Mouse (Mus musculus): ENCODE data around the gene Zfp507. TPM values are rescaled to one million over a fixed set of nuclear protein-coding genes. Genes with fewer than 3 reads are reported as not detected.

Zfp507 gene
- polyA plus RNA-seq, 1 experiment from 2014 or later = 8.7 TPM

DNA sequence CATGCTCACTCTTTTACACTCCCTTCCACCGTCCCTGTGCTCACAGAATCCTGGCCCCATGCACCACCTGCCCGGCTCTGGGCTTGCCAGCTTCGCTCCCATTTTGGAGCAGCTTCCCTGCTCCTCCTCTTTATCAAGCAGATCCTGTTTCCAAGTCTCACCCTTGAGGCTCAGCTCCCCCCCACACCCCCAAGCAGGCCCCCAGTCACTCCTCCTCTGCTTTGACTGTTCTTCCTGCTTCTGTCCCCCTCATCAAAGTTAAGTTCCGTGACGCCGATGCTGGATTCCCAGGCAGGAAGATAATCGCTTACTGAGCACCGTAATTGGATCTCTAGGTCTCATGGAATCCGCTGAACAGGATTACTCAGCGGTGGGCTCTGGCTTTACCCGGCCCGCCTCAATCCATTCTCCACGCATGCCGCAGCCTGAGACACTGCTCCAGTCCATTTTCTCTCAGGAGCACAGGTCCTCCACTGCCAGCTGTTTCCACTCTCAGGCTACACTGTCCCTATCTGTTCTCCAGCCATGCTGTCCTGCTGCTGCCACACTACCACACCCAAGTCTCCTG lies 55.3 kb downstream of the Zfp507 start:
- no peaks in the 10 kb centered on the region for H3K4me1 ChIP-seq (ENCODE audit: control insufficient read depth, insufficient read depth, low read length)
- no peaks in the 10 kb centered on the region for H3K27me3 ChIP-seq (ENCODE audit: control insufficient read depth, insufficient read depth, low read length)
- H3K36me3 ChIP-seq (ENCODE audit: control insufficient read depth, insufficient read depth) = peaks cover 18% of the 10 kb centered on the region
- WGBS = 84% methylated on average over 14 of the region's 14 CpGs
- H3K27ac ChIP-seq (ENCODE audit: low read length) = no peak overlapping the region
- H3K4me3 ChIP-seq (ENCODE audit: low read length) = no peak overlapping the region
- H3K9me3 ChIP-seq (replicated peaks; ENCODE audit: control insufficient read depth, low read length) = peaks cover 2% of the 10 kb centered on the region; the same call in 1 of the 2 replicates
- no peak for ATAC-seq (replicated peaks; ENCODE audit: extremely low read depth, insufficient read depth, low FRiP score)
- no peak overlapping the region for H3K4me2 ChIP-seq (ENCODE audit: low read depth, low read length)
- no peak overlapping the region for H3K9ac ChIP-seq (ENCODE audit: low read length)

DNA sequence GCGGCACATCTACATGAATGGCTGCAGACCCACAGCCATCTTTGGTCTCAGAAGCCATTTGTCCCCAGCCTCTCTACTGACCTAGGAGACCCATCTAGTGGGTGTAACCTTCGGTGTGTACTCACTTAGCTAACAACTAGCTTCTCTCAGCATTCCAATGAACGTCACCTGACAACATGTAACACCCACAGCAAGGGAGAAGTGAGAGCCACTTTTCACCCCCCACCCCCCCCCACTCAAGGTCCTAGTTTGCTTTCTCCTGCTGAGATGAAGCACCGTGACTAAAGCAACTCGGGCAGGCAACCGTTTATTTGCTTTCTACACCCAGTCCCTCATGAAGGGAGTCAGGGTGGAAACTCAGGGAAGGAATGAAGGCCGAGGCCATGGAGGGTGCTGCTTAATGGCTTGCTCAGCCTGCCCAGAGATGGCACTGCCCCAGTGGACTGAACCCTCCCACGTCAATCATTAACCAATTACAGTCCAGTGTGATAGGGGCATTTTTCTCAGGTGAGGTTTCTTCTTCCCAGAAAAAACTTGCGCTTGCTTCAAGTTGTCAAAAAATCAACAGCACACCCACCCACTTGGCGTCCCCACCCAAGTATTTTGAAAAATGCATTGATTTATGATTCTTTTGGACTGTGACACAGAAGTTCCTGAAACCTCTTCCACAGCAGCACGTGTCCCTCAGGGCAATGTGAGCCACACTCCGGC lies 56.0 kb downstream of the Zfp507 start:
- ATAC-seq (replicated peaks; ENCODE audit: extremely low read depth, insufficient read depth, low FRiP score) = no peak
- H3K36me3 ChIP-seq (ENCODE audit: control insufficient read depth, insufficient read depth) = peaks cover 18% of the 10 kb centered on the region
- H3K9ac ChIP-seq (ENCODE audit: low read length) = no peak overlapping the region
- 90% methylated on average over 12 of the region's 12 CpGs for WGBS
- H3K27ac ChIP-seq (ENCODE audit: low read length) = no peak overlapping the region
- peaks cover 2% of the 10 kb centered on the region; the same call in 1 of the 2 replicates for H3K9me3 ChIP-seq (replicated peaks; ENCODE audit: control insufficient read depth, low read length)
- H3K27me3 ChIP-seq (ENCODE audit: control insufficient read depth, insufficient read depth, low read length) = no peaks in the 10 kb centered on the region
- no peak overlapping the region for H3K4me3 ChIP-seq (ENCODE audit: low read length)
- H3K4me1 ChIP-seq (ENCODE audit: control insufficient read depth, insufficient read depth, low read length) = no peaks in the 10 kb centered on the region
- no peak overlapping the region for H3K4me2 ChIP-seq (ENCODE audit: low read depth, low read length)

DNA sequence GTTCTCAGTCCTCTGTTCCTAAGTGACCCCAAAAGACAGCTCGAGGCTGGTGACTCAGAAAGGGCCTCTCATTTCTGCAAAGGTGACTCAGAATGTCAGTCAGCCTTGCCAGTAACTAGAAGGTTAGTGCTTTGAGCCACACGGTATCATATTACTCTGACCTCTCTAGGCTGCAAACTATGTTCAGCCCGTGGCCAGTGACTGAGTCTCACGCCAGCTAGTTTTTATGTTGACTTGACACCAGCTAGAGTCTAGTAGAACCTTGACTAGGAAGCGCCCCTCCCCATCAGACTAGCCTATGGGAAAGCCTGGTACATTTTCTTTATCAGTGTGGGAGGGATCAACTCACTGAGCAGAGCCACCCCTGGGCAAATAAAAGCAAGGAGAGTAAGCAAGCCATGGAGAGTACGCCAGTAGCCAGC lies 57.5 kb downstream of the Zfp507 start:
- no peaks in the 10 kb centered on the region for H3K27me3 ChIP-seq (ENCODE audit: control insufficient read depth, insufficient read depth, low read length)
- H3K4me2 ChIP-seq (ENCODE audit: low read depth, low read length) = no peak overlapping the region
- 65% methylated on average over 6 of the region's 6 CpGs for WGBS
- peaks cover 2% of the 10 kb centered on the region; the same call in 1 of the 2 replicates for H3K9me3 ChIP-seq (replicated peaks; ENCODE audit: control insufficient read depth, low read length)
- no peak overlapping the region for H3K4me3 ChIP-seq (ENCODE audit: low read length)
- H3K9ac ChIP-seq (ENCODE audit: low read length) = no peak overlapping the region
- no peak for ATAC-seq (replicated peaks; ENCODE audit: extremely low read depth, insufficient read depth, low FRiP score)
- H3K27ac ChIP-seq (ENCODE audit: low read length) = no peak overlapping the region
- peaks cover 18% of the 10 kb centered on the region for H3K36me3 ChIP-seq (ENCODE audit: control insufficient read depth, insufficient read depth)
- H3K4me1 ChIP-seq (ENCODE audit: control insufficient read depth, insufficient read depth, low read length) = no peaks in the 10 kb centered on the region

DNA sequence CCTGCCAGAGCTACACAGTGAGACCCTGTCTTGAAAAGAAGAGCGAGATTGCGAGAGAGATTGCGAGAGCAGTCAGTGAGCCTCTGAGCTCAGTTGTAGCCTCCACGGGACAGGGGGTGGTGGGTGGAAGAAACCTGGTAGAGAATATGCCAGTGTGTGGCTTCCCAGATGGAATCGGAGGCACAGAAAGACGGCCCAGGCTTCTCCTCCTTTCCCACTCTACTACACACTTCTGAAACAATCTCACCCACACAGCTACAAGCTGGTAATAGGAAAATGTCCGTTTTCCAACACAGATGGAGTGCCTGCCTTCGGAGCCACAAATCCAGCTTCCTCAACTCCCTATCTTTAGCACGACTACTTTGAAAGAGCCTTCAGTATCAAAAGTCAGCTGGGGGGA lies 58.0 kb downstream of the Zfp507 start:
- ATAC-seq (replicated peaks; ENCODE audit: extremely low read depth, insufficient read depth, low FRiP score) = no peak
- no peak overlapping the region for H3K4me3 ChIP-seq (ENCODE audit: low read length)
- H3K9ac ChIP-seq (ENCODE audit: low read length) = no peak overlapping the region
- 83% methylated on average over 9 of the region's 9 CpGs for WGBS
- H3K36me3 ChIP-seq (ENCODE audit: control insufficient read depth, insufficient read depth) = peaks cover 17% of the 10 kb centered on the region
- no peaks in the 10 kb centered on the region for H3K27me3 ChIP-seq (ENCODE audit: control insufficient read depth, insufficient read depth, low read length)
- H3K4me1 ChIP-seq (ENCODE audit: control insufficient read depth, insufficient read depth, low read length) = no peaks in the 10 kb centered on the region
- no peak overlapping the region for H3K4me2 ChIP-seq (ENCODE audit: low read depth, low read length)
- H3K27ac ChIP-seq (ENCODE audit: low read length) = no peak overlapping the region
- peaks cover 2% of the 10 kb centered on the region; the same call in 1 of the 2 replicates for H3K9me3 ChIP-seq (replicated peaks; ENCODE audit: control insufficient read depth, low read length)

DNA sequence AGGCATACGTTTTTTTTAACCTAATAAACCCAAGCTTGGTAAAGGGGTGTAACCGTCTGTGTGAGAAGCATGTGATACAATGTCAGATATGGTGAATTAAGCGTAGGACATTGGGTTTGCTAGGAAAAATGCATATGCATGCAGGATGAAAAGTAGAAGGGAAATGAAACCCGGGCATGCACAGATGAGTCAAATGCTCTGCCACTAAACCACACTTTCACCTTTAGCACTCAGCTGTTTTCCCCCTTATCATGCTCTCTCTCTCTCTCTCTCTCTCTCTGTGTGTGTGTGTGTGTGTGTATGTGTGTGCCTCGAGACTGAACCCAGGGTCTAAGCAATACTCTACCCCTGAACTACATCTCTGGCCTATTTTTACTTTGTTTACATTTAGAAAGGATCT lies 60.5 kb downstream of the Zfp507 start:
- no peak overlapping the region for H3K4me2 ChIP-seq (ENCODE audit: low read depth, low read length)
- no peaks in the 10 kb centered on the region for H3K4me1 ChIP-seq (ENCODE audit: control insufficient read depth, insufficient read depth, low read length)
- ATAC-seq (replicated peaks; ENCODE audit: extremely low read depth, insufficient read depth, low FRiP score) = no peak
- no peak overlapping the region for H3K4me3 ChIP-seq (ENCODE audit: low read length)
- H3K27ac ChIP-seq (ENCODE audit: low read length) = no peak overlapping the region
- no peak overlapping the region for H3K9ac ChIP-seq (ENCODE audit: low read length)
- peaks cover 7% of the 10 kb centered on the region; the same call in 1 of the 2 replicates for H3K36me3 ChIP-seq (ENCODE audit: control insufficient read depth, insufficient read depth)
- H3K27me3 ChIP-seq (ENCODE audit: control insufficient read depth, insufficient read depth, low read length) = no peaks in the 10 kb centered on the region
- WGBS = 60% methylated on average over 5 of the region's 5 CpGs
- H3K9me3 ChIP-seq (replicated peaks; ENCODE audit: control insufficient read depth, low read length) = peaks cover 6% of the 10 kb centered on the region; the same call in 1 of the 2 replicates

DNA sequence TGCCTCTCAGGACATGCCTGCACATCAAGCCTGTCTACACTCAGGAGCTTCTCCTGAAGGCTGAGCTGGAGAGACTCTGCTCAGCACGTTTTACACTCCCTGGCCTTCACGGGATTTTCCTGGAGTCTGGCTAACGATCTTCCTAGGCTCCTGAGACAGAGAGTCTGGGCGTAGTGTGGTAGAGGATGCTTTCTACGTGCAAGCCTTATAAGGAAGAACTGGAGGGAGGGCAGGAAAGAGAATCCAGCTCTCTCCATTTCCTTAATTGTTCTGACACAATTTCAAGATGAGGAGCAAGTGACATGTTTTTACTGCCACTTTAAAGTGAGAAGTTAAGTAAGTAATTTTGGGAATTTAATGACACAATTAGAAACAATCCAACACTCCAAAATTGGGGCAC lies 60.9 kb downstream of the Zfp507 start:
- H3K27ac ChIP-seq (ENCODE audit: low read length) = no peak overlapping the region
- ATAC-seq (replicated peaks; ENCODE audit: extremely low read depth, insufficient read depth, low FRiP score) = no peak
- peaks cover 6% of the 10 kb centered on the region; the same call in 1 of the 2 replicates for H3K36me3 ChIP-seq (ENCODE audit: control insufficient read depth, insufficient read depth)
- no peak overlapping the region for H3K4me3 ChIP-seq (ENCODE audit: low read length)
- peaks cover 5% of the 10 kb centered on the region; the same call in 1 of the 2 replicates for H3K9me3 ChIP-seq (replicated peaks; ENCODE audit: control insufficient read depth, low read length)
- no peak overlapping the region for H3K4me2 ChIP-seq (ENCODE audit: low read depth, low read length)
- H3K27me3 ChIP-seq (ENCODE audit: control insufficient read depth, insufficient read depth, low read length) = no peaks in the 10 kb centered on the region
- no peak overlapping the region for H3K9ac ChIP-seq (ENCODE audit: low read length)
- H3K4me1 ChIP-seq (ENCODE audit: control insufficient read depth, insufficient read depth, low read length) = no peaks in the 10 kb centered on the region
- 51% methylated on average over 5 of the region's 5 CpGs for WGBS

DNA sequence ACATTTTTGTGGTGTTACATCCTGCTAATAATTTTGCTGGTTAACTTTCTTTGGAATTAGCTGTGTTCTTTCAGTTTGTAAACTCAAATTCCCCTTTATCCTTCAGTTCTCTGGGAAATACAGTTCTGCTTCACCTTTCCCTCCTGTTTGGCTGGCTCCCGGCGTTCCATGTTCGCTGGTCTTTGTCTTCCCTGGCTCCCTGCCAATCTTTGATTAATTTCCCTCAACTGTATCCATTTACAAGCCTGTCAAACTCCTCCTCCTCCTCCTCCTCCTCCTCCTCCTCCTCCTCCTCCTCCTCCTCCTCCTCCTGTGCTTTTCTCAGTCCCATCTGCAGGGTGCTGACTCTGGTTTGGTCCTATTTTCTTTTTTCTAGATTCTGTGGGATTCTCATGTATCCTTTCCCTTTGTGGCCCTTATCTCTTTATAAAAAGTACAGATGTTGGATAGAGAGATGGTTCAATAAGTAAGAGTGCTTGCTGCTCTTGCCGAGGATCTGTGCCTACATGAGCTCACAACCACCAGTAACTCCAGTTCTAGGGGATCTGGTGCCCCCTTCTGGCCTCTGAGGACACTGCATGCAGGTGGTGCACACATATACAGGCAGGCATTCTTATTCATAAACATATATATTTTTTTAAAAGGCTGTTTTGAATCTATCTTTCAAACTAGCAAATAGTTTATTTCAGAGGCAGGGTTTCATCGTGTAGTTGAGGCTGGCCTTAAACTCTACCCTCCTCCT lies 62.1 kb downstream of the Zfp507 start:
- H3K36me3 ChIP-seq (ENCODE audit: control insufficient read depth, insufficient read depth) = peaks cover 2% of the 10 kb centered on the region; the same call in 1 of the 2 replicates
- no peak overlapping the region for H3K9ac ChIP-seq (ENCODE audit: low read length)
- H3K4me1 ChIP-seq (ENCODE audit: control insufficient read depth, insufficient read depth, low read length) = no peaks in the 10 kb centered on the region
- H3K9me3 ChIP-seq (replicated peaks; ENCODE audit: control insufficient read depth, low read length) = peaks cover 4% of the 10 kb centered on the region; the same call in 1 of the 2 replicates
- ATAC-seq (replicated peaks; ENCODE audit: extremely low read depth, insufficient read depth, low FRiP score) = no peak
- H3K4me3 ChIP-seq (ENCODE audit: low read length) = no peak overlapping the region
- no peak overlapping the region for H3K4me2 ChIP-seq (ENCODE audit: low read depth, low read length)
- H3K27me3 ChIP-seq (ENCODE audit: control insufficient read depth, insufficient read depth, low read length) = no peaks in the 10 kb centered on the region
- 74% methylated on average over 5 of the region's 5 CpGs for WGBS
- H3K27ac ChIP-seq (ENCODE audit: low read length) = no peak overlapping the region

DNA sequence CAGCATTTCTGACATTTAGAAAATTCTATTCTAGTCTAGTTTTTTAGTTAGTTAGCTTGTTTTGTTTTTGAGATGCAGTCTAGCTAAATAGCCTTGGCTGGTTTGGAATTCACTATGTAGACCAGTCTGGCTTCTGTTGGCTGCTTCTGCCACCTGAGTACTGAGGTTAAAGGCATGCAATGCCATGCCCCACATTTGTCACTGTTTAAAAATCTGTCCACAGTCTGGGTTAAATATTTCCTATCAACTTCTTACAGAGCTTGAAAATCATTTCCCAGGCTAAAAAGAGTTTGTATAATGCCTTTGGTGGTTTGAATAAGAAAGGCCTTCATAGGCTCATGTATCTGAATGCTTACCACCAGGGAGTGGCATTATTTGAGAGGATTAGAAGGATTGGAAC lies 63.9 kb downstream of the Zfp507 start:
- no peak for ATAC-seq (replicated peaks; ENCODE audit: extremely low read depth, insufficient read depth, low FRiP score)
- H3K9me3 ChIP-seq (replicated peaks; ENCODE audit: control insufficient read depth, low read length) = peaks cover 4% of the 10 kb centered on the region; the same call in 1 of the 2 replicates
- no peak overlapping the region for H3K4me3 ChIP-seq (ENCODE audit: low read length)
- no peak overlapping the region for H3K27ac ChIP-seq (ENCODE audit: low read length)
- no peaks in the 10 kb centered on the region for H3K4me1 ChIP-seq (ENCODE audit: control insufficient read depth, insufficient read depth, low read length)
- H3K36me3 ChIP-seq (ENCODE audit: control insufficient read depth, insufficient read depth) = no peaks in the 10 kb centered on the region
- H3K27me3 ChIP-seq (ENCODE audit: control insufficient read depth, insufficient read depth, low read length) = no peaks in the 10 kb centered on the region
- H3K9ac ChIP-seq (ENCODE audit: low read length) = no peak overlapping the region
- H3K4me2 ChIP-seq (ENCODE audit: low read depth, low read length) = no peak overlapping the region
